Mouse (Mus musculus) MEL (cell line): Measurements from ENCODE around the gene Unc93b1. TPM values are rescaled to one million over a fixed set of nuclear protein-coding genes. Genes with fewer than 3 reads are reported as not detected.

Source experiments
- DNase-seq: peaks from one replicate; pipeline ENCODE4 v3.0.0; 2011; ENCODE audit warnings: low read depth, low spot score
- H3K27ac ChIP-seq: 2 replicates; pipeline ENCODE4 v1.5.1; 2012; ENCODE audit warnings: low read depth, mild to moderate bottlenecking, control low read depth, low read length, moderate library complexity; ENCODE audit not compliant: control insufficient read depth
- H3K27me3 ChIP-seq, 2 experiments: fragments of 150-350 bp in 1 of 2; sonication (generic) in 1 of 2; 2 replicates each; pipeline ENCODE4 v1.6.1; 2012; ENCODE audit warnings: low read length in 2 of 2, mild to moderate bottlenecking in 2 of 2, improper control_type of control experiment in 1 of 2, moderate library complexity in 1 of 2; ENCODE audit not compliant: insufficient read depth in 2 of 2, control insufficient read depth in 1 of 2
- H3K36me3 ChIP-seq, 2 experiments: 2 replicates each; pipeline ENCODE4 v1.6.1; 2012 to 2014; ENCODE audit warnings: low read length in 2 of 2, improper control_type of control experiment in 1 of 2, inconsistent platforms in 1 of 2, mild to moderate bottlenecking in 1 of 2; ENCODE audit not compliant: insufficient read depth in 2 of 2, control insufficient read depth in 1 of 2
- H3K4me1 ChIP-seq, 2 experiments: fragments of 150-350 bp in 1 of 2; sonication (generic) in 1 of 2; 2 replicates each; pipeline ENCODE4 v1.6.1; 2012; ENCODE audit warnings: low read length in 2 of 2, improper control_type of control experiment in 1 of 2, mild to moderate bottlenecking in 1 of 2; ENCODE audit not compliant: insufficient read depth in 2 of 2, control insufficient read depth in 1 of 2
- H3K4me3 ChIP-seq, 2 experiments: fragments of 150-350 bp in 1 of 2; sonication (generic) in 1 of 2; 2 replicates each; pipeline ENCODE4 v1.5.1; 2012; ENCODE audit warnings: low read depth in 2 of 2, low read length in 2 of 2, mild to moderate bottlenecking in 2 of 2, moderate library complexity in 2 of 2, control low read depth in 1 of 2, improper control_type of control experiment in 1 of 2; ENCODE audit not compliant: control insufficient read depth in 1 of 2, insufficient read depth in 1 of 2
- H3K79me2 ChIP-seq: 2 replicates; pipeline ENCODE4 v1.6.1; 2012; ENCODE audit warnings: mild to moderate bottlenecking, low read length, moderate library complexity; ENCODE audit not compliant: control insufficient read depth, poor library complexity, insufficient read depth
- H3K9ac ChIP-seq: 2 replicates; pipeline ENCODE4 v1.6.1; 2012; ENCODE audit warnings: low read depth, mild to moderate bottlenecking, control low read depth, low read length, moderate library complexity; ENCODE audit not compliant: control insufficient read depth, poor library complexity, severe bottlenecking
- H3K9me3 ChIP-seq: fragments of 150-350 bp; sonication (generic); replicated peaks from 2 replicates; pipeline ENCODE4 v1.6.1; 2012; ENCODE audit warnings: mild to moderate bottlenecking, low read length, improper control_type of control experiment, moderate library complexity; ENCODE audit not compliant: insufficient read depth
- BHLHE40 ChIP-seq: IDR thresholded peaks from 2 replicates; pipeline ENCODE4 v1.6.1; 2012; ENCODE audit warnings: low read depth, mild to moderate bottlenecking, inconsistent platforms, low read length, improper control_type of control experiment, borderline replicate concordance
- CHD2 ChIP-seq: IDR thresholded peaks from 2 replicates; pipeline ENCODE4 v1.6.1; 2011; ENCODE audit warnings: low read length, improper control_type of control experiment
- CTCF ChIP-seq, 3 experiments: IDR thresholded peaks in 2 of 3; conservative IDR thresholded peaks in 1 of 3; 2 replicates each; pipeline ENCODE4 v1.5.1; 2011 to 2012; ENCODE audit warnings: low read length in 3 of 3, low read depth in 2 of 3, mild to moderate bottlenecking in 2 of 3, improper control_type of control experiment in 1 of 3, inconsistent platforms in 1 of 3, mixed read lengths in 1 of 3, moderate library complexity in 1 of 3; ENCODE audit not compliant: control insufficient read depth in 1 of 3, insufficient read depth in 1 of 3, poor library complexity in 1 of 3, severe bottlenecking in 1 of 3
- EP300 ChIP-seq, 2 experiments: IDR thresholded peaks; 2 replicates each; pipeline ENCODE4 v1.6.1; 2011; ENCODE audit warnings: improper control_type of control experiment in 2 of 2, low read length in 2 of 2, low read depth in 1 of 2, mild to moderate bottlenecking in 1 of 2
- GATA1 ChIP-seq: IDR thresholded peaks from 2 replicates; pipeline ENCODE4 v1.6.1; 2011; ENCODE audit warnings: low read depth, low read length, improper control_type of control experiment
- KAT2A ChIP-seq: conservative IDR thresholded peaks from 2 replicates; pipeline ENCODE4 v1.6.1; 2012; ENCODE audit warnings: low read depth, low read length, improper control_type of control experiment, inconsistent platforms
- MAX ChIP-seq: IDR thresholded peaks from 2 replicates; pipeline ENCODE4 v1.6.1; 2011; ENCODE audit warnings: low read length, improper control_type of control experiment
- MAZ ChIP-seq: IDR thresholded peaks from 2 replicates; pipeline ENCODE4 v1.6.1; 2012; ENCODE audit warnings: low read depth, mild to moderate bottlenecking, inconsistent platforms, low read length, improper control_type of control experiment
- MXI1 ChIP-seq: IDR thresholded peaks from 2 replicates; pipeline ENCODE4 v1.6.1; 2011; ENCODE audit warnings: mild to moderate bottlenecking, low read depth, low read length, improper control_type of control experiment
- MYC ChIP-seq: IDR thresholded peaks from 2 replicates; pipeline ENCODE4 v1.6.1; 2011; ENCODE audit warnings: low read depth, mild to moderate bottlenecking, low read length, improper control_type of control experiment, moderate library complexity
- NELFE ChIP-seq: IDR thresholded peaks from 2 replicates; pipeline ENCODE4 v1.6.1; 2011; ENCODE audit warnings: low read depth, low read length, improper control_type of control experiment
- NRF1 ChIP-seq: IDR thresholded peaks from 2 replicates; pipeline ENCODE4 v1.6.1; 2014; ENCODE audit warnings: low read depth, mild to moderate bottlenecking, inconsistent platforms, low read length, improper control_type of control experiment, moderate library complexity; ENCODE audit not compliant: poor library complexity, insufficient read depth, severe bottlenecking
- RAD21 ChIP-seq: IDR thresholded peaks from 2 replicates; pipeline ENCODE4 v1.6.1; 2011; ENCODE audit warnings: mild to moderate bottlenecking, low read depth, low read length, improper control_type of control experiment
- SIN3A ChIP-seq: IDR thresholded peaks from 2 replicates; pipeline ENCODE4 v1.6.1; 2012; ENCODE audit warnings: low read length, improper control_type of control experiment, inconsistent platforms
- TAL1 ChIP-seq: IDR thresholded peaks from 2 replicates; pipeline ENCODE4 v1.6.1; 2012; ENCODE audit warnings: mild to moderate bottlenecking, inconsistent platforms, low read length, moderate library complexity, mixed read lengths
- TBP ChIP-seq: IDR thresholded peaks from 2 replicates; pipeline ENCODE4 v1.8.0; 2011; ENCODE audit warnings: low read depth, low read length, improper control_type of control experiment
- TCF12 ChIP-seq: IDR thresholded peaks from 2 replicates; pipeline ENCODE4 v1.6.1; 2014; ENCODE audit warnings: low read depth, mild to moderate bottlenecking, inconsistent platforms, low read length, improper control_type of control experiment, moderate library complexity
- UBTF ChIP-seq: IDR thresholded peaks from 2 replicates; pipeline ENCODE4 v1.6.1; 2012; ENCODE audit warnings: low read depth, mild to moderate bottlenecking, inconsistent platforms, low read length, improper control_type of control experiment, moderate library complexity, borderline replicate concordance; ENCODE audit not compliant: insufficient read depth
- USF1 ChIP-seq: IDR thresholded peaks from 2 replicates; pipeline ENCODE4 v1.6.1; 2014; ENCODE audit warnings: low read depth, mild to moderate bottlenecking, inconsistent platforms, low read length, improper control_type of control experiment, moderate library complexity
- ZC3H11A ChIP-seq: IDR thresholded peaks from 2 replicates; pipeline ENCODE4 v1.6.1; 2012; ENCODE audit warnings: low read depth, mild to moderate bottlenecking, inconsistent platforms, low read length, improper control_type of control experiment
- ZKSCAN1 ChIP-seq: IDR thresholded peaks from 2 replicates; pipeline ENCODE4 v1.6.1; 2012; ENCODE audit warnings: low read depth, mild to moderate bottlenecking, inconsistent platforms, low read length, improper control_type of control experiment, moderate library complexity
- ZNF384 ChIP-seq: IDR thresholded peaks from 2 replicates; pipeline ENCODE4 v1.6.1; 2012; ENCODE audit warnings: low read depth, mild to moderate bottlenecking, inconsistent platforms, low read length, improper control_type of control experiment
- polyA plus RNA-seq, 2 experiments: library from polyadenylated mRNA; stranded (reverse) in 1 of 2; unstranded in 1 of 2; fragments of >175 nt in 1 of 2; fragments of >200 nt in 1 of 2; gene quantifications; 2 replicates each; pipeline versions ENCODE4 v1.2.1 to v1.2.4; 2012; ENCODE audit warnings: low replicate concordance in 2 of 2, low read depth in 1 of 2; ENCODE audit not compliant: insufficient read length in 2 of 2, insufficient read depth in 1 of 2, missing spikeins in 1 of 2
- total RNA-seq: library from RNA; depleted of rRNA; stranded (reverse); fragments of 300-350 nt; gene quantifications from 2 replicates; pipeline ENCODE4 v1.2.3, GENCODE M21; 2012

Gene Unc93b1
- total and polyA plus RNA-seq, 3 experiments: 4.7 to 8.2 TPM; not detected in 1

DNA sequence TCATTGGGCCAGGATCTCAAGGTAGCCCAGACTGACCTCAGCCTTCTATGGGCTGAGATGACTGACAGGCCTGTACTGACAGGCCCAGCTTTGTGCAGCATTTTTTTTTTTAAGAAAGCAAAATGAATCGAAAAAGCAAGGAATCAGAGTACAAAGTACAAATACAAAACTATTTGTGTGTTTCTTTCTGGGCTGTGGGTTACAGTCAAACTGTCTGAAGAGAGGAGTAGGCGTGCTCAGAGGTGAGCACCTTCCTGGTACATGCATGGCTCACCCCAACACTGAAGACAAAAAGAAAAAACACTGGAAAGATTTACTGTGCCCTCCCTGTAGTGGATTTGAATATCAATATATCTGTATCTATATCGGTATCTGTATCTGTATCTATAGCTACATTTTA lies 12.8 kb downstream of the Unc93b1 start:
- Histone ChIP-seq H3K9me3 (no peaks in the 10 kb centered on the region), H3K9ac (no peak overlapping the region), H3K4me1 (peaks cover 6 to 7% of the 10 kb centered on the region in 2 experiments; a peak in 3 of 4 replicates), H3K27ac (no peak overlapping the region), H3K4me3 (no peak overlapping the region), H3K27me3 (no peaks in the 10 kb centered on the region), H3K36me3 (peaks cover 0 to 6% of the 10 kb centered on the region in 2 experiments; a peak in 2 of 4 replicates), H3K79me2 (no peaks in the 10 kb centered on the region)
- DNase-seq: no peak
- TF ChIP-seq ZC3H11A: no peak
- no peak for TF ChIP-seq CHD2
- no peak for TF ChIP-seq TAL1
- TF ChIP-seq BHLHE40: no peak
- TF ChIP-seq KAT2A: no peak
- no peak for TF ChIP-seq RAD21

DNA sequence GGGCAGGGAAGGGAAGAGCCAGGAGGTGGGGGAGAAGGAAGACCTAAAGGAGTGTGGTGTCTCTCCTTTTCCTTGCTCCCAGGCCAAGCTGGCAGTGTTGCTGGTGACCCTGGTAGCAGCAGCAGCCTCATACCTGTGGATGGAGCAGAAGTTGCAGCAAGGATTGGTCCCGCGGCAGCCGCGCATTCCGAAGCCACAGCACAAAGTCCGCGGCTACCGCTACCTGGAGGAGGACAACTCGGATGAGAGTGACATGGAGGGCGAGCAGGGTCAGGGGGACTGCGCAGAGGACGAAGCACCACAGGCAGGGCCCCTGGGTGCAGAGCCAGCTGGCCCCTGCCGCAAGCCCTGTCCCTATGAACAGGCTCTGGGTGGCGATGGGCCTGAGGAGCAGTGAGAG lies 13.6 kb downstream of the Unc93b1 start:
- Histone ChIP-seq H3K27ac (no peak overlapping the region), H3K27me3 (no peaks in the 10 kb centered on the region), H3K79me2 (no peaks in the 10 kb centered on the region), H3K9ac (no peak overlapping the region), H3K4me3 (no peak overlapping the region), H3K4me1 (peaks cover 6 to 7% of the 10 kb centered on the region in 2 experiments; a peak in 3 of 4 replicates), H3K9me3 (no peaks in the 10 kb centered on the region), H3K36me3 (peaks cover 0 to 6% of the 10 kb centered on the region in 2 experiments; a peak in 2 of 4 replicates)
- TF ChIP-seq MYC (no peak), MAZ (no peak), ZKSCAN1 (no peak), TCF12 (no peak), TBP (no peak), USF1 (no peak), UBTF (no peak), NRF1 (no peak), MXI1 (no peak), EP300 (IDR thresholded peaks at IDR 0.05; ENCODE audit: low read depth in 1 of 2, low read length in 2 of 2) (no peak), RAD21 (no peak), ZNF384 (no peak), SIN3A (no peak), NELFE (no peak), GATA1 (no peak), MAX (no peak), CTCF (IDR thresholded peaks at IDR 0.05 in 2 of 3, conservative IDR thresholded peaks at IDR 0.05 in 1 of 3; ENCODE audit: control insufficient read depth in 1 of 3, insufficient read depth in 1 of 3, low read depth in 2 of 3, low read length in 3 of 3, poor library complexity in 1 of 3, severe bottlenecking in 1 of 3) (no peak), BHLHE40 (no peak)
- DNase-seq: no peak
